Comparison of ENCODE assay signal across 8 mouse cellular contexts in genomic region chrX:169880363-169880711, GRCm38 (mm10).
DNase-seq lines count a peak whose midpoint lies in the region; ATAC-seq and TF ChIP-seq lines count a peak whose summit lies in the region.

No protein-coding gene starts in this region.

- H3K4me3 ChIP-seq in gastrocnemius, adult 2 months, result peak overlapping the region; percentile 81
- peak overlapping the region in 1 of 3 experiments; percentile 35 for H3K4me3 ChIP-seq in CH12.LX (replicated peaks in 1 of 3; ENCODE audit: low read depth in 2 of 3, low read length in 2 of 3, poor library complexity in 1 of 3)
- peak overlapping the region; percentile 45 for H3K4me3 ChIP-seq in forebrain, embryonic 14.5 days (ENCODE audit: low read depth, low read length)
- peak overlapping the region; percentile 49 for H3K4me3 ChIP-seq in limb, embryonic 12.5 days (replicated peaks)
- peak overlapping the region; percentile 43 for H3K4me3 ChIP-seq in neural tube, embryonic 14.5 days (ENCODE audit: low read depth, low read length)

- H3K27me3 ChIP-seq in CH12.LX (replicated peaks), result no peaks in the 10 kb centered on the region
- 0 out of 2 replicates have a peak, but pooled peaks cover 6% of the 10 kb centered on the region for H3K27me3 ChIP-seq in forebrain, embryonic 14.5 days (replicated peaks; ENCODE audit: control insufficient read depth, insufficient read depth, low read length)
- H3K27me3 ChIP-seq in limb, embryonic 12.5 days, result peaks cover 34% of the 10 kb centered on the region
- no peaks in the 10 kb centered on the region; the same call in 1 of the 2 replicates for H3K27me3 ChIP-seq in neural tube, embryonic 14.5 days (ENCODE audit: control insufficient read depth, insufficient read depth, low read length)

- H3K79me2 ChIP-seq in CH12.LX (replicated peaks; ENCODE audit: control insufficient read depth, extremely low read depth, insufficient read depth, poor library complexity, severe bottlenecking), result no peaks in the 10 kb centered on the region

- no peak for DNase-seq in gastrocnemius, adult 2 months
- no peak for DNase-seq in gastrocnemius, postnatal 36 days
- no peak for DNase-seq in CH12.LX (ENCODE audit: extremely low read depth)
- DNase-seq in forebrain, embryonic 14.5 days (ENCODE audit: low spot score), result no peak
- no peak for DNase-seq in left cerebral cortex, adult 8-10 months (ENCODE audit: low spot score in 2 of 2)
- no peak for DNase-seq in layer of hippocampus, adult 9-11 months

- peak overlapping the region; percentile 44; the same call in 1 of the 2 replicates for H3K9ac ChIP-seq in CH12.LX (ENCODE audit: insufficient read depth, low read depth)
- H3K9ac ChIP-seq in forebrain, embryonic 14.5 days (ENCODE audit: low read length), result peak overlapping the region; percentile 64
- H3K9ac ChIP-seq in limb, embryonic 12.5 days (replicated peaks), result peak overlapping the region; percentile 54
- peak overlapping the region; percentile 47; the same call in 1 of the 2 replicates for H3K9ac ChIP-seq in neural tube, embryonic 14.5 days (replicated peaks; ENCODE audit: low read depth, low read length)

- peak overlapping the region; percentile 61 for H3K4me2 ChIP-seq in CH12.LX (ENCODE audit: insufficient read depth, low read depth, poor library complexity, severe bottlenecking)
- H3K4me2 ChIP-seq in forebrain, embryonic 14.5 days (ENCODE audit: low read length), result peak overlapping the region; percentile 59
- peak overlapping the region; percentile 61 for H3K4me2 ChIP-seq in limb, embryonic 12.5 days
- H3K4me2 ChIP-seq in neural tube, embryonic 14.5 days (ENCODE audit: low read depth, low read length), result peak overlapping the region; percentile 67

- no peak for TF ChIP-seq RAD21 in CH12.LX (IDR thresholded peaks at IDR 0.05; ENCODE audit: low read depth, low read length)

- in situ Hi-C loops in CH12.LX (cut with MboI; ENCODE audit: low pct_ligation_motif_present, low pct_unique_long_range_greater_than_20kb, low sequenced_read_pairs), result no loop called here

- no peaks in the 10 kb centered on the region for H3K9me3 ChIP-seq in CH12.LX (replicated peaks; ENCODE audit: low read length)
- H3K9me3 ChIP-seq in forebrain, embryonic 14.5 days (replicated peaks; ENCODE audit: control insufficient read depth, low read length), result no peaks in the 10 kb centered on the region
- no peaks in the 10 kb centered on the region for H3K9me3 ChIP-seq in limb, embryonic 12.5 days
- H3K9me3 ChIP-seq in neural tube, embryonic 14.5 days (ENCODE audit: control insufficient read depth, low read length), result no peaks in the 10 kb centered on the region

- no peak for TF ChIP-seq POLR2A in CH12.LX (IDR thresholded peaks at IDR 0.05; ENCODE audit: low read depth, low read length)

- TF ChIP-seq CTCF in gastrocnemius, adult 2 months (IDR thresholded peaks at IDR 0.05), result no peak
- no peak for TF ChIP-seq CTCF in CH12.LX (conservative IDR thresholded peaks at IDR 0.05 in 1 of 2, IDR thresholded peaks at IDR 0.05 in 1 of 2; ENCODE audit: low read depth in 2 of 2, low read length in 2 of 2)

- H3K36me3 ChIP-seq in CH12.LX (replicated peaks in 1 of 2; ENCODE audit: control insufficient read depth in 1 of 2, insufficient read depth in 1 of 2, low read length in 1 of 2), result no peaks in the 10 kb centered on the region
- H3K36me3 ChIP-seq in forebrain, embryonic 14.5 days (ENCODE audit: control insufficient read depth, insufficient read depth, low read length), result no peaks in the 10 kb centered on the region
- no peaks in the 10 kb centered on the region for H3K36me3 ChIP-seq in limb, embryonic 12.5 days
- no peaks in the 10 kb centered on the region for H3K36me3 ChIP-seq in neural tube, embryonic 14.5 days (ENCODE audit: control insufficient read depth, insufficient read depth, low read length)

- ATAC-seq in forebrain, embryonic 14.5 days, result peak; percentile 25; the same call in 1 of the 2 replicates
- no peak for ATAC-seq in limb, embryonic 12.5 days (ENCODE audit: insufficient number of reproducible peaks, insufficient read depth, low FRiP score, low TSS enrichment, low read depth)
- ATAC-seq in neural tube, embryonic 14.5 days (ENCODE audit: low read depth), result 0 out of 2 replicates have a peak, but pooled peaks have one; percentile 9

- intact Hi-C loops in gastrocnemius, adult 2 months (cut with DNase I), result loop anchor here (5.0 kb wide), 2 partner anchors 83 to 97 kb away; no protein-coding TSS in a partner anchor
- intact Hi-C loops in gastrocnemius, postnatal 36 days (cut with DNase I), result loop anchor here (5.0 kb wide), 1 partner anchor 87 kb away; no protein-coding TSS in a partner anchor

- H3K4me1 ChIP-seq in CH12.LX (ENCODE audit: control insufficient read depth in 1 of 2, insufficient read depth in 2 of 2), result no peaks in the 10 kb centered on the region
- no peaks in the 10 kb centered on the region for H3K4me1 ChIP-seq in forebrain, embryonic 14.5 days (ENCODE audit: control insufficient read depth, insufficient read depth, low read length)
- no peaks in the 10 kb centered on the region for H3K4me1 ChIP-seq in limb, embryonic 12.5 days (replicated peaks)
- H3K4me1 ChIP-seq in neural tube, embryonic 14.5 days (ENCODE audit: control insufficient read depth, insufficient read depth, low read length), result no peaks in the 10 kb centered on the region

- H3K27ac ChIP-seq in gastrocnemius, adult 2 months, result peak overlapping the region; percentile 89
- H3K27ac ChIP-seq in CH12.LX (ENCODE audit: insufficient read depth, low read depth), result no peak overlapping the region
- H3K27ac ChIP-seq in forebrain, embryonic 14.5 days (ENCODE audit: low read depth, low read length), result 0 out of 2 replicates have a peak overlapping the region, but pooled peaks have one; percentile 39
- H3K27ac ChIP-seq in limb, embryonic 12.5 days, result peak overlapping the region; percentile 84
- no peak overlapping the region for H3K27ac ChIP-seq in neural tube, embryonic 14.5 days (ENCODE audit: low read depth, low read length)

- 21% methylated on average over 13 of the region's 13 CpGs for WGBS in forebrain, embryonic 14.5 days
- 15% methylated on average over 13 of the region's 13 CpGs for WGBS in limb, embryonic 12.5 days
- WGBS in neural tube, embryonic 14.5 days, result 11% methylated on average over 13 of the region's 13 CpGs

- no peak for TF ChIP-seq EP300 in CH12.LX (IDR thresholded peaks at IDR 0.05; ENCODE audit: low read length)

- dilution Hi-C loops in CH12.LX (cut with MboI; ENCODE audit: extremely low pct_ligation_motif_present, extremely low pct_unique_long_range_greater_than_20kb, low sequenced_read_pairs), result no loop called here

TF ChIP-seq in CH12.LX, 34 proteins besides CTCF, POLR2A, EP300 and RAD21:
- TF ChIP-seq ZMIZ1 (IDR thresholded peaks at IDR 0.05; ENCODE audit: low read depth, low read length) (no peak), JUND (conservative IDR thresholded peaks at IDR 0.05; ENCODE audit: low read depth, low read length) (no peak), GABPA (IDR thresholded peaks at IDR 0.05; ENCODE audit: insufficient replicate concordance, low read depth, low read length) (no peak), ELF1 (IDR thresholded peaks at IDR 0.05; ENCODE audit: low read depth, low read length) (no peak), MEF2A (IDR thresholded peaks at IDR 0.05; ENCODE audit: borderline replicate concordance, low read depth, low read length) (no peak), IRF4 (IDR thresholded peaks at IDR 0.05; ENCODE audit: low read depth, low read length) (no peak), MAZ (IDR thresholded peaks at IDR 0.05; ENCODE audit: low read depth, low read length) (no peak), SMC3 (IDR thresholded peaks at IDR 0.05; ENCODE audit: low read depth, low read length) (no peak), RCOR1 (conservative IDR thresholded peaks at IDR 0.05; ENCODE audit: low read depth, low read length) (no peak), SIN3A (IDR thresholded peaks at IDR 0.05; ENCODE audit: low read length) (no peak), MYC (IDR thresholded peaks at IDR 0.05; ENCODE audit: low read depth, low read length) (no peak), ETS1 (conservative IDR thresholded peaks at IDR 0.05; ENCODE audit: low read depth, low read length) (no peak), NELFE (IDR thresholded peaks at IDR 0.05; ENCODE audit: low read depth, low read length) (no peak), TCF12 (IDR thresholded peaks at IDR 0.05; ENCODE audit: low read depth, low read length) (no peak), HCFC1 (IDR thresholded peaks at IDR 0.05; ENCODE audit: low read depth, low read length) (no peak), ZC3H11A (IDR thresholded peaks at IDR 0.05; ENCODE audit: low read depth, low read length) (no peak), E2F4 (IDR thresholded peaks at IDR 0.05; ENCODE audit: insufficient replicate concordance, low read depth, low read length) (no peak)

Comparison
In these comparisons a context has a peak if more than half of its experiments do, and no peak if none do; other contexts are left out.
1. H3K27ac ChIP-seq: peak in gastrocnemius, adult 2 months (single experiment), forebrain, embryonic 14.5 days (single experiment) and limb, embryonic 12.5 days (single experiment); none in CH12.LX (single experiment) and neural tube, embryonic 14.5 days (single experiment).
2. Peak in every context shown above with its lines, with median percentiles within 50 percentile points of each other: H3K4me2 ChIP-seq and H3K9ac ChIP-seq.